Mouse (Mus musculus): ENCODE data around the gene Kdm6b. TPM values are rescaled to one million over a fixed set of nuclear protein-coding genes. Genes with fewer than 3 reads are reported as not detected.
A peak's percentile ranks its signal among the peaks of the same experiment; 100 is the strongest.

Gene Kdm6b
- total RNA-seq, 1 experiment from 2014 or later, result 16.8 TPM

- no peak for ATAC-seq (replicated peaks; ENCODE audit: insufficient number of reproducible peaks, low FRiP score, low TSS enrichment, poor library complexity, severe bottlenecking)
These were observed 42.7 kb downstream of the Kdm6b start for GRCm38 (mm10) chr11:69370817-69371215.

GRCm38 (mm10) chr11:69369990-69370816, 43.3 kb downstream of the Kdm6b start:
- no peak for ATAC-seq (replicated peaks; ENCODE audit: insufficient number of reproducible peaks, low FRiP score, low TSS enrichment, poor library complexity, severe bottlenecking)

GRCm38 (mm10) chr11:69369215-69369989, 44.1 kb downstream of the Kdm6b start, which contains the start of gene Chd3:
Gene Chd3, minus strand, starts transcription at chr11:69369406.
- ATAC-seq (replicated peaks; ENCODE audit: insufficient number of reproducible peaks, low FRiP score, low TSS enrichment, poor library complexity, severe bottlenecking), result no peak

GRCm38 (mm10) chr11:69368356-69369214, 44.9 kb downstream of the Kdm6b start:
- peak; percentile 10; the same call in 1 of the 2 replicates for ATAC-seq (replicated peaks; ENCODE audit: insufficient number of reproducible peaks, low FRiP score, low TSS enrichment, poor library complexity, severe bottlenecking)

- peak; percentile 22 for ATAC-seq (replicated peaks; ENCODE audit: insufficient number of reproducible peaks, low FRiP score, low TSS enrichment, poor library complexity, severe bottlenecking)
These were observed 45.7 kb downstream of the Kdm6b start for GRCm38 (mm10) chr11:69367616-69368355.

GRCm38 (mm10) chr11:69366855-69367615, 46.4 kb downstream of the Kdm6b start:
- peak; percentile 1; the same call in 1 of the 2 replicates for ATAC-seq (replicated peaks; ENCODE audit: insufficient number of reproducible peaks, low FRiP score, low TSS enrichment, poor library complexity, severe bottlenecking)

GRCm38 (mm10) chr11:69366157-69366854, 47.2 kb downstream of the Kdm6b start:
- ATAC-seq (replicated peaks; ENCODE audit: insufficient number of reproducible peaks, low FRiP score, low TSS enrichment, poor library complexity, severe bottlenecking), result peak; percentile 74

GRCm38 (mm10) chr11:69365722-69366121, 47.8 kb downstream of the Kdm6b start:
- no peak for ATAC-seq (replicated peaks; ENCODE audit: insufficient number of reproducible peaks, low FRiP score, low TSS enrichment, poor library complexity, severe bottlenecking)

- no peak for ATAC-seq (replicated peaks; ENCODE audit: insufficient number of reproducible peaks, low FRiP score, low TSS enrichment, poor library complexity, severe bottlenecking)
These were observed 48.6 kb downstream of the Kdm6b start for GRCm38 (mm10) chr11:69364910-69365309.

- ATAC-seq (replicated peaks; ENCODE audit: insufficient number of reproducible peaks, low FRiP score, low TSS enrichment, poor library complexity, severe bottlenecking), result no peak
These were observed 49.1 kb downstream of the Kdm6b start for GRCm38 (mm10) chr11:69364376-69364775.

GRCm38 (mm10) chr11:69362479-69362878, 51.0 kb downstream of the Kdm6b start:
- no peak for ATAC-seq (replicated peaks; ENCODE audit: insufficient number of reproducible peaks, low FRiP score, low TSS enrichment, poor library complexity, severe bottlenecking)

- no peak for ATAC-seq (replicated peaks; ENCODE audit: insufficient number of reproducible peaks, low FRiP score, low TSS enrichment, poor library complexity, severe bottlenecking)
These were observed 51.5 kb downstream of the Kdm6b start for GRCm38 (mm10) chr11:69362021-69362420.

GRCm38 (mm10) chr11:69357690-69358089, 55.8 kb downstream of the Kdm6b start:
- no peak for ATAC-seq (replicated peaks; ENCODE audit: insufficient number of reproducible peaks, low FRiP score, low TSS enrichment, poor library complexity, severe bottlenecking)

- ATAC-seq (replicated peaks; ENCODE audit: insufficient number of reproducible peaks, low FRiP score, low TSS enrichment, poor library complexity, severe bottlenecking), result no peak
These were observed 56.9 kb downstream of the Kdm6b start for GRCm38 (mm10) chr11:69356544-69356943.
